Mouse (Mus musculus): ENCODE data around the gene Zdhhc9. TPM values are rescaled to one million over a fixed set of nuclear protein-coding genes. Genes with fewer than 3 reads are reported as not detected.

Gene Zdhhc9
- total RNA-seq, 1 experiment: 9.7 TPM

- TF ChIP-seq HCFC1 (IDR thresholded peaks at IDR 0.05; ENCODE audit: borderline replicate concordance, insufficient read depth, low read length): no peak
- TF ChIP-seq MAFK (IDR thresholded peaks at IDR 0.05; ENCODE audit: insufficient read depth, low read depth, low read length): no peak
- TF ChIP-seq CHD2 (IDR thresholded peaks at IDR 0.05; ENCODE audit: low read depth, low read length): no peak
- no peak for TF ChIP-seq ZC3H11A (IDR thresholded peaks at IDR 0.05; ENCODE audit: borderline replicate concordance, low read depth, low read length)
- TF ChIP-seq ZNF384 (IDR thresholded peaks at IDR 0.05; ENCODE audit: low read depth, low read length): no peak
- H3K9ac ChIP-seq (ENCODE audit: insufficient read depth, low read depth, low read length, poor library complexity, severe bottlenecking): no peak within 1 kb of the TSS
- no peaks in the 10 kb centered on the region for H3K9me3 ChIP-seq (ENCODE audit: control insufficient read depth, insufficient read depth, low read depth, low read length)
- peaks cover 0 to 2% of the 10 kb centered on the region in 2 experiments; a peak in 1 of 4 replicates for H3K4me1 ChIP-seq (ENCODE audit: control insufficient read depth in 2 of 2, insufficient read depth in 2 of 2, low read length in 2 of 2, poor library complexity in 1 of 2)
- H3K36me3 ChIP-seq (ENCODE audit: control insufficient read depth, insufficient read depth, low read length, poor library complexity, severe bottlenecking): no peaks in the 10 kb centered on the region
- DNase-seq (ENCODE audit: low read depth, low spot score): no peak
- in situ Hi-C loops (cut with MboI; ENCODE audit: low sequenced_read_pairs in 2 of 2, unreplicated experiment in 2 of 2): no loop called here
- no peak within 1 kb of the TSS for H3K4me3 ChIP-seq (ENCODE audit: insufficient read depth in 1 of 2, low read depth in 1 of 2, low read length in 2 of 2, poor library complexity in 1 of 2, severe bottlenecking in 1 of 2)
- H3K27ac ChIP-seq (ENCODE audit: insufficient read depth, low read depth, low read length, poor library complexity, severe bottlenecking): no peak within 1 kb of the TSS
Observed at GRCm38 (mm10) chrX:48146262-48146661, 62.4 kb downstream of the Zdhhc9 start, which contains the start of gene Sash3. Gene Sash3 (plus strand): TSS chrX:48146436.

DNA sequence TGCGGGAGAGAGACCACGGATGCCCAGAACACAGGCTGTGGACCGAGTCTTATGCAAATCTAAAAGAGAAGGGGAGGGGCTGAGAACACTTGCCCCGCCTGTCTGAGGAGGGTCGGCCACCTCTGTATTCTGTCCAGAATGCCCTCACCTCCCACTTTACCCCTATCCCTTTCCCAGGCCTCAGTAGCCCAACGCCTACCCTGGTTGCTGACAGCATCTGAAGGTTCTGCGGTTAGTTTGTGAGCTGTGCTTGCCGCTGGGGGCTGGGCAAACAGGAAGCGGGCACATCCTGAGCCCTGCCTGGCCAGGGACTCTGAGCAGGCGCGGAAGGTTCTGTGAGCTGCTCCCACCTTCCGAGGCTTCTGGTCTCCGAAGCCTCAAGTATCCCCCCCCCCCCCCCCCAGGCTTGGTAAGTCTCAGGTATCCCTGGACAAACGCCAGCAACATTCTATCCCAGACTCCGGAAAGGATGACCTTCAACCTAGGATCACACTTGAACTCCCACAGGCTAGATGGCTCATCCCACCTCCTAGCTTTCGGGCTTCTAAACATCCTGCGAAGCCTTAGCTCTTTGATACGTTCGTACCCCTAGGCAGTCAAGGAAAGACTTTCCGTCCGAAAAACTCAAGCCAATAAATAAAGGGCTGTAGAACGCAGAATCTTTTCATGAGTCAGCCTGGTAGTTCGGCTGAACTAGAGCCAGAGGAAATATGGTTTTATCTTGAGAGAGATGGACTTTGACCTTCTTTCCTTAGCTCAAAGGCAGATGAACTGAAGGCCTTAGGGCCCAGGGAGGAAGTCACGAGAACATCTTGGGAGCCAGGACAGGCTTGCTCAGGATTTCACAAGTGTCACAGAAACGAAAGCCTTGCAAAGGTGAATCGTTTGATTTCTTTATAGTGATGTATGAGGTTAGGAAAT is 65.0 kb downstream of the Zdhhc9 start:
- Histone ChIP-seq H3K4me1 (ENCODE audit: control insufficient read depth in 2 of 2, insufficient read depth in 2 of 2, low read length in 2 of 2, poor library complexity in 1 of 2) (peaks cover 1 to 6% of the 10 kb centered on the region in 2 experiments; a peak in 2 of 4 replicates), H3K27ac (ENCODE audit: insufficient read depth, low read depth, low read length, poor library complexity, severe bottlenecking) (no peak overlapping the region), H3K9ac (ENCODE audit: insufficient read depth, low read depth, low read length, poor library complexity, severe bottlenecking) (no peak overlapping the region), H3K9me3 (ENCODE audit: control insufficient read depth, insufficient read depth, low read depth, low read length) (no peaks in the 10 kb centered on the region), H3K36me3 (ENCODE audit: control insufficient read depth, insufficient read depth, low read length, poor library complexity, severe bottlenecking) (no peaks in the 10 kb centered on the region), H3K4me3 (ENCODE audit: insufficient read depth in 1 of 2, low read depth in 1 of 2, low read length in 2 of 2, poor library complexity in 1 of 2, severe bottlenecking in 1 of 2) (no peak overlapping the region)
- TF ChIP-seq ZNF384 (IDR thresholded peaks at IDR 0.05; ENCODE audit: low read depth, low read length) (no peak), MAFK (IDR thresholded peaks at IDR 0.05; ENCODE audit: insufficient read depth, low read depth, low read length) (no peak), ZC3H11A (IDR thresholded peaks at IDR 0.05; ENCODE audit: borderline replicate concordance, low read depth, low read length) (no peak), CHD2 (IDR thresholded peaks at IDR 0.05; ENCODE audit: low read depth, low read length) (no peak), HCFC1 (IDR thresholded peaks at IDR 0.05; ENCODE audit: borderline replicate concordance, insufficient read depth, low read length) (no peak)
- in situ Hi-C loops (cut with MboI; ENCODE audit: low sequenced_read_pairs in 2 of 2, unreplicated experiment in 2 of 2): no loop called here
- DNase-seq (ENCODE audit: low read depth, low spot score): no peak

DNA sequence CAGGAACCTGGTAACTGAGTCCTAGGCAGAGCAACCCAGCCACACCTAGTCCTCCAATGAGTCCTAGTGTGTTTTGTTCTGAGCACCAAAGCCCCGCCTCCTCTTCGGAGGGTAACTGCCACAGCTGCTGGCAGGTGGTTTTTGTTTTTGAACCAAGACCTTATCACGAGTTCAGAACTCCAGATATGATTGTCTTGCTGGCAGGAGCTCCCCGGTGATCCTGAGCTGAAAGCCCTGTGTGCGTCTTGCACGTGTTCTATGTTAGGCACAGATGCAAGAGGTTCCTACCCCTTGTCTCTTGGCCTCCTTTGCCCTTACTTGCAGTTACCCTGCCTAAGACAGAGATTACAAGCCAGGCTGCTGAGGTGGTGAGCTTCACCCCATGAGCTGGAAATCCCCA is 67.2 kb downstream of the Zdhhc9 start:
- H3K9ac ChIP-seq (ENCODE audit: insufficient read depth, low read depth, low read length, poor library complexity, severe bottlenecking): no peak overlapping the region
- H3K9me3 ChIP-seq (ENCODE audit: control insufficient read depth, insufficient read depth, low read depth, low read length): no peaks in the 10 kb centered on the region
- in situ Hi-C loops (cut with MboI; ENCODE audit: low sequenced_read_pairs in 2 of 2, unreplicated experiment in 2 of 2): no loop called here
- peaks cover 3 to 9% of the 10 kb centered on the region in 2 experiments; a peak in 2 of 4 replicates for H3K4me1 ChIP-seq (ENCODE audit: control insufficient read depth in 2 of 2, insufficient read depth in 2 of 2, low read length in 2 of 2, poor library complexity in 1 of 2)
- no peaks in the 10 kb centered on the region for H3K36me3 ChIP-seq (ENCODE audit: control insufficient read depth, insufficient read depth, low read length, poor library complexity, severe bottlenecking)
- no peak for TF ChIP-seq HCFC1 (IDR thresholded peaks at IDR 0.05; ENCODE audit: borderline replicate concordance, insufficient read depth, low read length)
- TF ChIP-seq ZC3H11A (IDR thresholded peaks at IDR 0.05; ENCODE audit: borderline replicate concordance, low read depth, low read length): no peak
- no peak overlapping the region for H3K4me3 ChIP-seq (ENCODE audit: insufficient read depth in 1 of 2, low read depth in 1 of 2, low read length in 2 of 2, poor library complexity in 1 of 2, severe bottlenecking in 1 of 2)
- no peak overlapping the region for H3K27ac ChIP-seq (ENCODE audit: insufficient read depth, low read depth, low read length, poor library complexity, severe bottlenecking)
- DNase-seq (ENCODE audit: low read depth, low spot score): no peak

DNA sequence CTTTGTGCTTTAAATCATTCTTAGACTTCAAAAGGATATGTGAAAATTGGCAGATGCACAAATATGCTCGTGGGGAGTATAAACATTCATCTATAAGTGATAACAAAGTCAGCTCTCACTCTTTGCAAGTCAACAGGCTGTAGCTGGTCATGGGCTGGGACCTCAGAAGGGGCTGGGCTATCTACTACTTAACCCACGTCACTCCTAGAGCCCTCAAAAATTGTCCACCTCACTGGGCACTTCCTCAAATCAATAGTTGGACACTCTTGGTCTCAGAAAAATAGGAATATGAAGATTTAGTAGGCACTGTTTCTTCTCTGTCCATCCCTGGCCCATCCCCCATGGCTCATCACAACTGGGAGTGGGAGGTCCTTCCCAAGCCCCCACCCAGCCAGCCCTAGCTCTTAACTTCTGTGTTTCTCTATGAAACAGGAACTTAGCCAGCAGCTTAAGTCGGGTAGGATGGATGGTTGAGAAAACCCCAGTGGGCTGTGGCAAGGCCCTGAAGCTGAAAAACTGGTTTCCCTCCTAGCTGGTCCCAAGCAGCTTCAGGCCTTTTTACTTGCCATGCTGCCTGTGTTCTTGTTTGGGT is 68.3 kb downstream of the Zdhhc9 start:
- H3K27ac ChIP-seq (ENCODE audit: insufficient read depth, low read depth, low read length, poor library complexity, severe bottlenecking): no peak overlapping the region
- in situ Hi-C loops (cut with MboI; ENCODE audit: low sequenced_read_pairs in 2 of 2, unreplicated experiment in 2 of 2): no loop called here
- no peak overlapping the region for H3K4me3 ChIP-seq (ENCODE audit: insufficient read depth in 1 of 2, low read depth in 1 of 2, low read length in 2 of 2, poor library complexity in 1 of 2, severe bottlenecking in 1 of 2)
- H3K9me3 ChIP-seq (ENCODE audit: control insufficient read depth, insufficient read depth, low read depth, low read length): no peaks in the 10 kb centered on the region
- DNase-seq (ENCODE audit: low read depth, low spot score): no peak
- no peak for TF ChIP-seq ZNF384 (IDR thresholded peaks at IDR 0.05; ENCODE audit: low read depth, low read length)
- no peak for TF ChIP-seq ZC3H11A (IDR thresholded peaks at IDR 0.05; ENCODE audit: borderline replicate concordance, low read depth, low read length)
- TF ChIP-seq HCFC1 (IDR thresholded peaks at IDR 0.05; ENCODE audit: borderline replicate concordance, insufficient read depth, low read length): no peak
- no peak for TF ChIP-seq CHD2 (IDR thresholded peaks at IDR 0.05; ENCODE audit: low read depth, low read length)
- TF ChIP-seq MAFK (IDR thresholded peaks at IDR 0.05; ENCODE audit: insufficient read depth, low read depth, low read length): no peak
- H3K4me1 ChIP-seq (ENCODE audit: control insufficient read depth in 2 of 2, insufficient read depth in 2 of 2, low read length in 2 of 2, poor library complexity in 1 of 2): peaks cover 3 to 9% of the 10 kb centered on the region in 2 experiments; a peak in 2 of 4 replicates
- H3K36me3 ChIP-seq (ENCODE audit: control insufficient read depth, insufficient read depth, low read length, poor library complexity, severe bottlenecking): no peaks in the 10 kb centered on the region
- no peak overlapping the region for H3K9ac ChIP-seq (ENCODE audit: insufficient read depth, low read depth, low read length, poor library complexity, severe bottlenecking)

Data from ES-E14 (cell line).